Comparison of ENCODE assay signal across 17 mouse cellular contexts in the genomic region with DNA sequence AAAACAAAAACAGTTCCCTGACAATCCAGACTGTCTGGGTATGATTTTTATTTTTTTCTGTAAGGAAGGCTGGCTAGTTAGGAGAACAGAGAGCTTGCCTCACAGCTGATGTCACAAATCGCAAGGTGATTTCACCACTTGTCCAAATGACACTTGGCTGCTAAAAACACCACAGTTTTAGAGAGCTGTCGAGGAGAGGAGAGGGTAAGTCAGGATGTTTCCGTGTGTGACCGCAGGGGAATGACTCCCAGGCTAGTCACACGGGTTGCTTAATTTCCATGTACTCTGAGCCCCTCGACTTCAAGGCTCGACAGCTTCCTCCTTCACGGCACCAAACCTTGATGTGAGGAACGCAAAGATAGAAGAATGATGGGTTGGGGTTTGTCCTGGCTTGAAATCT. TPM values are rescaled to one million over a fixed set of nuclear protein-coding genes. Genes with fewer than 3 reads are reported as not detected.
DNase-seq lines count a peak whose midpoint lies in the region; ATAC-seq and TF ChIP-seq lines count a peak whose summit lies in the region.
"Had no signal": no experiment of that assay in that cellular context is flagged by ENCODE, and none has a peak within 500 bp of the region (broad histone marks: within the 10 kb centered on the region; RNA-seq: fewer than 3 reads in every experiment).

No protein-coding gene starts in this region.

- no peak for ATAC-seq in forebrain, embryonic 16.5 days
- peak; percentile 43 for ATAC-seq in lung, postnatal 0 days
- peak; percentile 85 for ATAC-seq in granulocyte monocyte progenitor cell, adult 5-6 weeks (replicated peaks; ENCODE audit: poor library complexity, severe bottlenecking)
- ATAC-seq in neutrophil, adult 5-6 weeks (ENCODE audit: extremely low read depth, insufficient number of reproducible peaks, low FRiP score, poor library complexity, severe bottlenecking) = peak; percentile 65; the same call in 1 of the 2 replicates
- ATAC-seq: liver, embryonic 12.5 days had no signal

- no peaks in the 10 kb centered on the region for H3K27me3 ChIP-seq in forebrain, embryonic 10.5 days (ENCODE audit: poor library complexity, severe bottlenecking)
- no peaks in the 10 kb centered on the region for H3K27me3 ChIP-seq in forebrain, embryonic 16.5 days (replicated peaks; ENCODE audit: control insufficient read depth, insufficient read depth, low read length)
- no peaks in the 10 kb centered on the region for H3K27me3 ChIP-seq in lung, postnatal 0 days (replicated peaks; ENCODE audit: insufficient read depth, low read length)
- H3K27me3 ChIP-seq: liver, embryonic 12.5 days; midbrain, embryonic 12.5 days had no signal

- no peak overlapping the region for H3K9ac ChIP-seq in forebrain, embryonic 16.5 days (replicated peaks; ENCODE audit: low read depth, low read length)
- no peak overlapping the region for H3K9ac ChIP-seq in lung, postnatal 0 days (replicated peaks; ENCODE audit: low read depth)
- H3K9ac ChIP-seq: liver, embryonic 12.5 days; midbrain, embryonic 12.5 days had no signal

- no peak for DNase-seq in forebrain, embryonic 10.5 days (ENCODE audit: extremely low spot score, low spot score)
- peak; percentile 76 for DNase-seq in lung, postnatal 0 days (ENCODE audit: low spot score)
- no peak for DNase-seq in lung, postnatal 10 days
- no peak for DNase-seq in adrenal gland, postnatal 4 days (ENCODE audit: low spot score in 2 of 2)
- no peak for DNase-seq in gastrocnemius, postnatal 14 days
- DNase-seq: cerebellum, adult 11 months; heart, postnatal 14 days; right cerebral cortex, postnatal 25 days had no signal

- 0 out of 2 replicates have a peak overlapping the region, but pooled peaks have one; percentile 35 for H3K27ac ChIP-seq in forebrain, embryonic 10.5 days
- H3K27ac ChIP-seq in forebrain, embryonic 16.5 days (ENCODE audit: low read length) = no peak overlapping the region
- no peak overlapping the region for H3K27ac ChIP-seq in lung, postnatal 0 days (ENCODE audit: low read length)
- H3K27ac ChIP-seq: liver, embryonic 12.5 days had no signal

- H3K4me2 ChIP-seq in forebrain, embryonic 16.5 days (ENCODE audit: low read length) = no peak overlapping the region
- no peak overlapping the region for H3K4me2 ChIP-seq in lung, postnatal 0 days (replicated peaks; ENCODE audit: low read depth, low read length)
- H3K4me2 ChIP-seq: midbrain, embryonic 12.5 days had no signal

- H3K9me3 ChIP-seq in forebrain, embryonic 10.5 days = no peaks in the 10 kb centered on the region
- H3K9me3 ChIP-seq in forebrain, embryonic 16.5 days (ENCODE audit: control insufficient read depth, low read length) = no peaks in the 10 kb centered on the region
- no peaks in the 10 kb centered on the region for H3K9me3 ChIP-seq in lung, postnatal 0 days (ENCODE audit: low read length)
- H3K9me3 ChIP-seq: liver, embryonic 12.5 days; midbrain, embryonic 12.5 days had no signal

- peaks cover 54% of the 10 kb centered on the region for H3K4me1 ChIP-seq in forebrain, embryonic 10.5 days
- peaks cover 3% of the 10 kb centered on the region; the same call in 1 of the 2 replicates for H3K4me1 ChIP-seq in forebrain, embryonic 16.5 days (replicated peaks; ENCODE audit: control insufficient read depth, insufficient read depth, low read length)
- H3K4me1 ChIP-seq in lung, postnatal 0 days (ENCODE audit: insufficient read depth, low read depth, low read length) = peaks cover 11% of the 10 kb centered on the region; the same call in 1 of the 2 replicates
- H3K4me1 ChIP-seq: liver, embryonic 12.5 days had no signal

- H3K4me3 ChIP-seq in forebrain, embryonic 10.5 days = no peak overlapping the region
- no peak overlapping the region for H3K4me3 ChIP-seq in forebrain, embryonic 16.5 days (replicated peaks; ENCODE audit: low read length)
- no peak overlapping the region for H3K4me3 ChIP-seq in lung, postnatal 0 days (ENCODE audit: low read depth, low read length)
- H3K4me3 ChIP-seq: liver, embryonic 12.5 days; midbrain, embryonic 12.5 days had no signal

- 89% methylated on average over 9 of the region's 9 CpGs for WGBS in forebrain, embryonic 10.5 days
- 88% methylated on average over 9 of the region's 9 CpGs for WGBS in forebrain, embryonic 16.5 days
- 49% methylated on average over 9 of the region's 9 CpGs for WGBS in lung, postnatal 0 days

- no peak for TF ChIP-seq CTCF in lung, postnatal 0 days (IDR thresholded peaks at IDR 0.05)

- TF ChIP-seq EP300 in lung, postnatal 0 days (IDR thresholded peaks at IDR 0.05) = no peak

- intact Hi-C loops in gastrocnemius, postnatal 14 days (cut with DNase I; ENCODE audit: low total_unique reads) = no loop called here

- H3K36me3 ChIP-seq in forebrain, embryonic 10.5 days (replicated peaks) = no peaks in the 10 kb centered on the region
- peaks cover 4% of the 10 kb centered on the region; the same call in 1 of the 2 replicates for H3K36me3 ChIP-seq in forebrain, embryonic 16.5 days (ENCODE audit: control insufficient read depth, insufficient read depth)
- H3K36me3 ChIP-seq in lung, postnatal 0 days (ENCODE audit: insufficient read depth, low read length) = no peaks in the 10 kb centered on the region
- H3K36me3 ChIP-seq: liver, embryonic 12.5 days; midbrain, embryonic 12.5 days had no signal

RNA-seq across cellular contexts. Expression of a gene that starts 26.7 kb away (rescaled TPM):
- polyA plus RNA-seq in forebrain, embryonic 10.5 days (2016; fragmentation: Nextera tagmentation; extraction: Ambion mirVana) = not detected in 2 replicates
- polyA plus RNA-seq in forebrain, embryonic 16.5 days (2015; fragmentation: Nextera tagmentation; extraction: Ambion mirVana) = not detected in 2 replicates
- not detected in 2 replicates for polyA plus RNA-seq in lung, postnatal 0 days (2015; fragmentation: Nextera tagmentation; extraction: Ambion mirVana)
- total RNA-seq in granulocyte monocyte progenitor cell, adult 5-6 weeks (2014; fragmentation: Nextera tagmentation) = not detected in 2 replicates
- not detected in 2 replicates for total RNA-seq in granulocyte monocyte progenitor cell, adult 5-6 weeks (2017)
- not detected in 2 replicates for total RNA-seq in neutrophil, adult 5-6 weeks (2017)
- under 1 TPM in 1 of 2 experiments, not detected in 1; 0.31 TPM for total RNA-seq in adrenal gland, postnatal 4 days (2021)
- not detected for total RNA-seq in gastrocnemius, postnatal 14 days (2021)
- total RNA-seq: heart, postnatal 14 days; layer of hippocampus, postnatal 25 days; MEL had no signal
- polyA plus RNA-seq: kidney, embryonic 14.5 days; liver, embryonic 12.5 days; midbrain, embryonic 12.5 days; stomach, embryonic 16.5 days had no signal

RNA-seq across cellular contexts. Expression of a gene that starts 37.1 kb away (rescaled TPM):
- 21.0 and 25.0 TPM in 2 replicates for polyA plus RNA-seq in forebrain, embryonic 10.5 days (2016; fragmentation: Nextera tagmentation; extraction: Ambion mirVana)
- polyA plus RNA-seq in forebrain, embryonic 16.5 days (2015; fragmentation: Nextera tagmentation; extraction: Ambion mirVana) = 35.7 and 36.9 TPM in 2 replicates
- 38.1 and 39.3 TPM in 2 replicates for polyA plus RNA-seq in lung, postnatal 0 days (2015; fragmentation: Nextera tagmentation; extraction: Ambion mirVana)
- total RNA-seq in granulocyte monocyte progenitor cell, adult 5-6 weeks (2014; fragmentation: Nextera tagmentation) = 17.2 and 17.9 TPM in 2 replicates
- total RNA-seq in granulocyte monocyte progenitor cell, adult 5-6 weeks (2017) = 19.0 and 23.6 TPM in 2 replicates
- 18.3 and 19.2 TPM in 2 replicates for total RNA-seq in neutrophil, adult 5-6 weeks (2017)
- total RNA-seq in adrenal gland, postnatal 4 days (2021) = 10 to 100 TPM; 22.2 to 27.0 TPM
- total RNA-seq in gastrocnemius, postnatal 14 days (2021) = 10 to 100 TPM; 17.2 to 19.4 TPM
